Mouse (Mus musculus): ENCODE results near the gene Slc35b1. TPM values are rescaled to one million over a fixed set of nuclear protein-coding genes. Genes with fewer than 3 reads are reported as not detected.

Slc35b1 gene
- polyA plus RNA-seq, 1 experiment from 2014 or later, result 144 TPM

GRCm38 (mm10) chr11:95390420-95390819 is 5.9 kb downstream of the Slc35b1 start:
- WGBS, result 92% methylated on average over 6 of the region's 6 CpGs
- H3K4me1 ChIP-seq (replicated peaks; ENCODE audit: control insufficient read depth, insufficient read depth, low read length), result no peaks in the 10 kb centered on the region
- peaks cover 45% of the 10 kb centered on the region for H3K36me3 ChIP-seq (ENCODE audit: control insufficient read depth, insufficient read depth)

GRCm38 (mm10) chr11:95391201-95391600 is 6.7 kb downstream of the Slc35b1 start:
- TF ChIP-seq CTCF (IDR thresholded peaks at IDR 0.05; ENCODE audit: low read depth), result no peak
- Histone ChIP-seq H3K4me2 (replicated peaks; ENCODE audit: low read depth) (no peak overlapping the region), H3K36me3 (ENCODE audit: control insufficient read depth, insufficient read depth) (peaks cover 45% of the 10 kb centered on the region), H3K4me3 (ENCODE audit: low read depth, low read length) (no peak overlapping the region), H3K9me3 (ENCODE audit: control insufficient read depth) (no peaks in the 10 kb centered on the region), H3K9ac (ENCODE audit: low read depth, low read length) (no peak overlapping the region), H3K27ac (ENCODE audit: low read depth, low read length) (no peak overlapping the region), H3K4me1 (replicated peaks; ENCODE audit: control insufficient read depth, insufficient read depth, low read length) (no peaks in the 10 kb centered on the region), H3K27me3 (replicated peaks; ENCODE audit: control insufficient read depth, insufficient read depth, low read length) (no peaks in the 10 kb centered on the region)
- WGBS, result 86% methylated on average over 4 of the region's 4 CpGs
- no peak for ATAC-seq

More at GRCm38 (mm10) chr11:95390420-95390819, 5.9 kb downstream of the Slc35b1 start:
- TF ChIP-seq CTCF (IDR thresholded peaks at IDR 0.05; ENCODE audit: low read depth), result no peak
- Histone ChIP-seq H3K4me2 (replicated peaks; ENCODE audit: low read depth) (no peak overlapping the region), H3K27ac (ENCODE audit: low read depth, low read length) (no peak overlapping the region), H3K27me3 (replicated peaks; ENCODE audit: control insufficient read depth, insufficient read depth, low read length) (no peaks in the 10 kb centered on the region), H3K9me3 (ENCODE audit: control insufficient read depth) (no peaks in the 10 kb centered on the region), H3K4me3 (ENCODE audit: low read depth, low read length) (no peak overlapping the region), H3K9ac (ENCODE audit: low read depth, low read length) (no peak overlapping the region)
- no peak for ATAC-seq

- Histone ChIP-seq H3K4me3 (ENCODE audit: low read depth, low read length) (no peak overlapping the region), H3K4me2 (replicated peaks; ENCODE audit: low read depth) (no peak overlapping the region), H3K27ac (ENCODE audit: low read depth, low read length) (no peak overlapping the region), H3K27me3 (replicated peaks; ENCODE audit: control insufficient read depth, insufficient read depth, low read length) (no peaks in the 10 kb centered on the region), H3K36me3 (ENCODE audit: control insufficient read depth, insufficient read depth) (peaks cover 45% of the 10 kb centered on the region), H3K9ac (ENCODE audit: low read depth, low read length) (no peak overlapping the region), H3K4me1 (replicated peaks; ENCODE audit: control insufficient read depth, insufficient read depth, low read length) (no peaks in the 10 kb centered on the region), H3K9me3 (ENCODE audit: control insufficient read depth) (no peaks in the 10 kb centered on the region)
- no peak for ATAC-seq
- 76% methylated on average over 5 of the region's 5 CpGs for WGBS
- TF ChIP-seq CTCF (IDR thresholded peaks at IDR 0.05; ENCODE audit: low read depth), result no peak
Measured at GRCm38 (mm10) chr11:95391743-95392142, 7.3 kb downstream of the Slc35b1 start.

GRCm38 (mm10) chr11:95392223-95392667 is 7.8 kb downstream of the Slc35b1 start:
- WGBS, result 68% methylated on average over 7 of the region's 7 CpGs
- Histone ChIP-seq H3K27me3 (replicated peaks; ENCODE audit: control insufficient read depth, insufficient read depth, low read length) (no peaks in the 10 kb centered on the region), H3K36me3 (ENCODE audit: control insufficient read depth, insufficient read depth) (peaks cover 42% of the 10 kb centered on the region), H3K9me3 (ENCODE audit: control insufficient read depth) (no peaks in the 10 kb centered on the region), H3K9ac (ENCODE audit: low read depth, low read length) (no peak overlapping the region), H3K4me3 (ENCODE audit: low read depth, low read length) (no peak overlapping the region), H3K27ac (ENCODE audit: low read depth, low read length) (no peak overlapping the region), H3K4me2 (replicated peaks; ENCODE audit: low read depth) (no peak overlapping the region), H3K4me1 (replicated peaks; ENCODE audit: control insufficient read depth, insufficient read depth, low read length) (no peaks in the 10 kb centered on the region)
- ATAC-seq, result no peak
- no peak for TF ChIP-seq CTCF (IDR thresholded peaks at IDR 0.05; ENCODE audit: low read depth)

DNA sequence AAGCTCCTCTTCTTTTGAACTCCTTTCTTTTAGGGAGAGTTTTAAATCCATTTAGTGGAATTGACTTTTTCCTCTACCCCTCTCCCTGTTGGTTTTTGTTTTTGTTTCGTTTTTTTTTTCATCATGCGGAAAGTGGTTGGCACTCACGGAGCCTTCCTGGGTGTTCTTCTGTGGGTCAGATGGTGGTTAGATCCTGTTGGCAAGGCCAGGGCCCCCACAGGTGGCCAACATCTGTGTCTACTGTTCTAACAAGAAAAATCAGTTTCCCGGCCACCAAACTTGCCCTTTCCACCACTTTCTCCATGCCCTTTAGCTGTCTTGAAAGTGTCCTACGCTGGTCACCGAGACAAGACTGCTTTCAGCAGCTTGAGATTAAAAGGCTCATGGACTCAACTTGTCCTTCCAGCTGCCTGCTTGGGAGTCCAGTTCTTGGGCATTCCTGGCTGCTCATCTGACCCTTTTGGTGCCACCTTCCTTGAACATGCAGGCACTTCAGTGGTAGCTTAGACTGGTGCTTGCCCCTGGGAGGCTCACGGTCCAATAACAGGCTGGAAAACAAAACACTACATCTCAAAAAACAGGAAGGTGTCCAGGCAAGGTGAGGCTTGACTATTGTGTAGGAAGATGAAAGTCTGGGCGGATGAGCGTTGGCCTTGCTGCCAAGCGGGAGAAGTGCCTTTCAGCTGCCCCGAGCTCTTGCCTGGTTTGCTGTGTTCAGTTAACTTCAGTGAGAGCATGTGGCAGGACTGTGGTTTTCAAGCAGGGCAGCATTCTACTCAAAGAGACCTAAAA is 8.4 kb downstream of the Slc35b1 start:
- Histone ChIP-seq H3K27me3 (replicated peaks; ENCODE audit: control insufficient read depth, insufficient read depth, low read length) (no peaks in the 10 kb centered on the region), H3K36me3 (ENCODE audit: control insufficient read depth, insufficient read depth) (peaks cover 42% of the 10 kb centered on the region), H3K9me3 (ENCODE audit: control insufficient read depth) (no peaks in the 10 kb centered on the region), H3K4me1 (replicated peaks; ENCODE audit: control insufficient read depth, insufficient read depth, low read length) (no peaks in the 10 kb centered on the region), H3K27ac (ENCODE audit: low read depth, low read length) (no peak overlapping the region), H3K9ac (ENCODE audit: low read depth, low read length) (no peak overlapping the region), H3K4me2 (replicated peaks; ENCODE audit: low read depth) (no peak overlapping the region), H3K4me3 (ENCODE audit: low read depth, low read length) (no peak overlapping the region)
- no peak for ATAC-seq
- no peak for TF ChIP-seq CTCF (IDR thresholded peaks at IDR 0.05; ENCODE audit: low read depth)
- 76% methylated on average over 11 of the region's 11 CpGs for WGBS

GRCm38 (mm10) chr11:95393500-95393816 is 9.0 kb downstream of the Slc35b1 start:
- Histone ChIP-seq H3K4me2 (replicated peaks; ENCODE audit: low read depth) (no peak overlapping the region), H3K27me3 (replicated peaks; ENCODE audit: control insufficient read depth, insufficient read depth, low read length) (no peaks in the 10 kb centered on the region), H3K9me3 (ENCODE audit: control insufficient read depth) (no peaks in the 10 kb centered on the region), H3K4me1 (replicated peaks; ENCODE audit: control insufficient read depth, insufficient read depth, low read length) (no peaks in the 10 kb centered on the region), H3K27ac (ENCODE audit: low read depth, low read length) (no peak overlapping the region), H3K4me3 (ENCODE audit: low read depth, low read length) (no peak overlapping the region), H3K9ac (ENCODE audit: low read depth, low read length) (no peak overlapping the region), H3K36me3 (ENCODE audit: control insufficient read depth, insufficient read depth) (peaks cover 36% of the 10 kb centered on the region)
- WGBS, result 35% methylated on average over 5 of the region's 5 CpGs
- TF ChIP-seq CTCF (IDR thresholded peaks at IDR 0.05; ENCODE audit: low read depth), result no peak
- no peak for ATAC-seq

Data from intestine, postnatal 0 days (tissue).